Mouse (Mus musculus): ENCODE measurements around the gene Slc10a2. TPM values are rescaled to one million over a fixed set of nuclear protein-coding genes. Genes with fewer than 3 reads are reported as not detected.
"Not testable (repeated sequence)": the region's sequence is repeated elsewhere in the genome, so short reads cannot be mapped to it uniquely, and the experiment has no call there.

Slc10a2 gene
- polyA plus RNA-seq (2015; fragmentation: Nextera tagmentation; extraction: Ambion mirVana): 0.52 and 0.63 TPM in 2 replicates

- Histone ChIP-seq H3K27me3 (replicated peaks) (no peaks in the 10 kb centered on the region), H3K4me3 (replicated peaks) (no peak within 1 kb of the TSS), H3K27ac (no peak within 1 kb of the TSS), H3K4me1 (replicated peaks) (no peaks in the 10 kb centered on the region), H3K4me2 (replicated peaks) (no peak within 1 kb of the TSS), H3K36me3 (no peaks in the 10 kb centered on the region), H3K9ac (no peak within 1 kb of the TSS), H3K9me3 (no peaks in the 10 kb centered on the region)
- 34% methylated on average over 5 of the region's 5 CpGs for WGBS
- peak; percentile 60 for ATAC-seq
Measured at GRCm38 (mm10) chr8:5105186-5105585, at the start of gene Slc10a2. Gene Slc10a2, minus strand, starts transcription at chr8:5105351.

- Histone ChIP-seq H3K36me3 (no peaks in the 10 kb centered on the region), H3K27ac (no peak overlapping the region), H3K27me3 (replicated peaks) (no peaks in the 10 kb centered on the region), H3K4me3 (replicated peaks) (no peak overlapping the region), H3K4me1 (replicated peaks) (no peaks in the 10 kb centered on the region), H3K9ac (no peak overlapping the region), H3K9me3 (no peaks in the 10 kb centered on the region), H3K4me2 (replicated peaks) (no peak overlapping the region)
- peak; percentile 97 for ATAC-seq
- 57% methylated on average over 2 of the region's 2 CpGs for WGBS
Measured at GRCm38 (mm10) chr8:5129322-5129829, 24.2 kb upstream of the Slc10a2 start.

DNA sequence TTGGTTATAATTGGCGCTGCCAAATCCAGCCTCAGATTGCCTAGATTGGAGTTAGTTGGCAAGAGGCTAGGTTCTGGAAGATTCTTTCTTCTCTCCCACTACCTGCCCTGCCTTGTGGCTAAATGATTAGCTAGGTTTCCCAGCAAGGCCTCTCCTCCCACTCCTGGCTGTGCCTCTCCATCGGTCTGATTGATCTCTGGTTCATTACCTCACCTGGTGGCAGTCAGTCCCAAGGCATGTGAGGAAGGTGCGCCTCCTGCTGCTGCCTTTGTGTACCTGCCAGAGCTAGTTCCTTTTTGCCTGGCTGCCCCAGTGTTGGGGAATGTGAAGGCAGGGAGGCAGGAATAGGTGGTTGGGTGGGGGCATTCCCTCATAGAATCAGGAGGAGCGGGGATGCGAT is 1.7 kb upstream of the Slc10a2 start:
- Histone ChIP-seq H3K36me3 (no peaks in the 10 kb centered on the region), H3K4me1 (replicated peaks) (no peaks in the 10 kb centered on the region), H3K9ac (no peak overlapping the region), H3K4me3 (replicated peaks) (no peak overlapping the region), H3K4me2 (replicated peaks) (no peak overlapping the region), H3K27me3 (replicated peaks) (no peaks in the 10 kb centered on the region), H3K27ac (no peak overlapping the region), H3K9me3 (no peaks in the 10 kb centered on the region)
- peak; percentile 92 for ATAC-seq
- 64% methylated on average over 5 of the region's 5 CpGs for WGBS

GRCm38 (mm10) chr8:5095392-5095791 is 9.8 kb downstream of the Slc10a2 start:
- 77% methylated on average over 4 of the region's 4 CpGs for WGBS
- Histone ChIP-seq H3K9ac (no peak overlapping the region), H3K4me2 (replicated peaks) (no peak overlapping the region), H3K4me1 (replicated peaks) (no peaks in the 10 kb centered on the region), H3K27ac (no peak overlapping the region), H3K36me3 (no peaks in the 10 kb centered on the region), H3K27me3 (replicated peaks) (no peaks in the 10 kb centered on the region), H3K4me3 (replicated peaks) (no peak overlapping the region), H3K9me3 (no peaks in the 10 kb centered on the region)
- ATAC-seq: no peak

DNA sequence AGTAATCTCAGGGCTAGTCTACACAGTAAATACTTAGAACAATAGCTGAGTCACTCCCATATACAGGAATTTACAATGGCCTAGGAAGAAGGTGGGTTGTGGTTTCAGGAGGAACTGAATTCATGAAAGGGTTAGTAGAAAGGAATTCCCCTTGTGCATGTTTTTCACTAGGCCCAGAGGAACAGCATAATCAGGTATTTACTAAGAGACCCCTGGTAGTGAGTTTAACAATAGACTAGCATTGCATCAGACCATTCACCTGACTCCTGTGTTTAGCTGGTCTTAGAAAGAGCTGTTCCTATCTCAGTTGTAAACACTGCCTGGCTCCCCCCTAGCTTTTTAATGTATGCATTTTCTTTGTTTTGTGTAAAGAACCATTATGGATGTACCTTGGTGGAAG is 11.2 kb downstream of the Slc10a2 start:
- H3K9ac ChIP-seq; H3K27ac ChIP-seq; H3K9me3 ChIP-seq; H3K4me2 ChIP-seq (replicated peaks); H3K36me3 ChIP-seq; H3K4me1 ChIP-seq (replicated peaks); H3K27me3 ChIP-seq (replicated peaks); ATAC-seq; H3K4me3 ChIP-seq (replicated peaks): not testable (repeated sequence)

DNA sequence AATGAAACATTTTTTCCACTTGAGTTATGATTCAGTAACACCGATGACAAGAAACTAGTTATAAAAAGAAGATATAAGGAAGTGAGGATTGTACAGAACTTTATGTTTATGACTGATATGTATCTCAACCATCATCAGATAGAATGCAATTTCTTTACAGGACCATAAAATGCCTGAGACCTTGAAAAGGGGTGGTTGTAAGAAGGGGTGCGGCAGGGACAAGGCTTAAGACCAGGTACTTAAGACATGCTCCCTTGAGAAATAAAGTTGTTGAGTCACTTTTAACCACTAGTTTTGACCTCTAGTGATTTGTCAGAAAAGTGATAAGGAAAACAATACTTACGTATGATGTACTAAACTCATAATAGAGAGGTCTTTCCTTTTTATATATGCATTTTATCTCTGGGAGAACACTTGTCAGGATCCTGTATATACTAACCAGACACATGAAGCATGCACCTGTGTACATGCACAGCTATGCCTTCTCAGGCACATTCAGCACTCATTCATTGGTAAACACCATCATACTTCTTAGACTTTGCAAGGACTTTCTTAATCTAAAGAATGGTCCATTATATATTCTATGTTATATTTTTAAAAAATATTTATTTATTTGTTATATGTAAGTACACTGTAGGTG is 31.4 kb downstream of the Slc10a2 start:
- Histone ChIP-seq H3K4me2 (replicated peaks) (no peak overlapping the region), H3K36me3 (no peaks in the 10 kb centered on the region), H3K9me3 (no peaks in the 10 kb centered on the region), H3K27me3 (replicated peaks) (no peaks in the 10 kb centered on the region), H3K4me3 (replicated peaks) (no peak overlapping the region), H3K9ac (no peak overlapping the region), H3K27ac (no peak overlapping the region), H3K4me1 (replicated peaks) (no peaks in the 10 kb centered on the region)
- peak; percentile 89 for ATAC-seq
- WGBS: 68% methylated on average over 3 of the region's 3 CpGs

- Histone ChIP-seq H3K27me3 (replicated peaks) (no peaks in the 10 kb centered on the region), H3K9me3 (no peaks in the 10 kb centered on the region), H3K36me3 (no peaks in the 10 kb centered on the region), H3K4me3 (replicated peaks) (no peak overlapping the region), H3K9ac (no peak overlapping the region), H3K4me1 (replicated peaks) (no peaks in the 10 kb centered on the region), H3K4me2 (replicated peaks) (no peak overlapping the region), H3K27ac (no peak overlapping the region)
- no peak for ATAC-seq
- WGBS: 78% methylated on average over 1 of the region's 1 CpGs
Measured at GRCm38 (mm10) chr8:5058888-5059287, 46.3 kb downstream of the Slc10a2 start.

DNA sequence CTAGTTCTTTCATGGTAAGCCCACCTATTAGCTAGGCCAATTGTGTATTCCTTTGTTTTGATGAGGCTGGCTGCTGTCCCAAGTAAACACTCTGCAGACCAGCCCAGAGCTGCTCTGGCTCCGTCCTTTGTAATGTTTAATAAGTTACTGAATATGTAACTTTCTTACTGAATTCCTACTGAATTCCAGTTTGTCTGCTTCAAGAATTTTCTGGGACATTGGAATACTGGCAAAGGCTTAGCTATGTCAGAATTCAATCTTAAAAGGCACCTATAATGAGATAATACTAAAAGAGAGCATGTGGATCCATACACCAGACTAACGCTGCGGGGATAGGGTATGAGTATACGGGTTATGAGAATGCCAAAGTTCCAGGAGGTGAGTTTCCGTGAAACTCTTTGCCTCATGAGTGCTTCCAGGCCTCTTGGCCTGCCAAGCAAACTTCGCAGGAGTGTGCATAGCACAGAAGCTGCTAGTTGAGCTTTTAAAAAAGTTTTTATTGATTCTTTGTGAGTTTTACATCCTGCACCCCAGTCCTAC is 60.7 kb downstream of the Slc10a2 start:
- H3K4me2 ChIP-seq (replicated peaks); H3K27me3 ChIP-seq (replicated peaks); H3K4me3 ChIP-seq (replicated peaks); H3K4me1 ChIP-seq (replicated peaks); H3K27ac ChIP-seq; H3K9me3 ChIP-seq; H3K9ac ChIP-seq; ATAC-seq; H3K36me3 ChIP-seq: not testable (repeated sequence)
- WGBS: 85% methylated on average over 6 of the region's 6 CpGs

GRCm38 (mm10) chr8:5038811-5039561 is 66.2 kb downstream of the Slc10a2 start:
- Histone ChIP-seq H3K9ac (no peak overlapping the region), H3K4me3 (replicated peaks) (no peak overlapping the region)
- 74% methylated on average over 4 of the region's 4 CpGs for WGBS

More at GRCm38 (mm10) chr8:5038811-5039561, 66.2 kb downstream of the Slc10a2 start:
- ATAC-seq: no peak
- Histone ChIP-seq H3K36me3 (no peaks in the 10 kb centered on the region), H3K27ac (no peak overlapping the region), H3K4me2 (replicated peaks) (no peak overlapping the region), H3K27me3 (replicated peaks) (no peaks in the 10 kb centered on the region), H3K9me3 (no peaks in the 10 kb centered on the region), H3K4me1 (replicated peaks) (no peaks in the 10 kb centered on the region)
